Mouse (Mus musculus): ENCODE results near the gene Gpr179.

The Gpr179 gene

DNA sequence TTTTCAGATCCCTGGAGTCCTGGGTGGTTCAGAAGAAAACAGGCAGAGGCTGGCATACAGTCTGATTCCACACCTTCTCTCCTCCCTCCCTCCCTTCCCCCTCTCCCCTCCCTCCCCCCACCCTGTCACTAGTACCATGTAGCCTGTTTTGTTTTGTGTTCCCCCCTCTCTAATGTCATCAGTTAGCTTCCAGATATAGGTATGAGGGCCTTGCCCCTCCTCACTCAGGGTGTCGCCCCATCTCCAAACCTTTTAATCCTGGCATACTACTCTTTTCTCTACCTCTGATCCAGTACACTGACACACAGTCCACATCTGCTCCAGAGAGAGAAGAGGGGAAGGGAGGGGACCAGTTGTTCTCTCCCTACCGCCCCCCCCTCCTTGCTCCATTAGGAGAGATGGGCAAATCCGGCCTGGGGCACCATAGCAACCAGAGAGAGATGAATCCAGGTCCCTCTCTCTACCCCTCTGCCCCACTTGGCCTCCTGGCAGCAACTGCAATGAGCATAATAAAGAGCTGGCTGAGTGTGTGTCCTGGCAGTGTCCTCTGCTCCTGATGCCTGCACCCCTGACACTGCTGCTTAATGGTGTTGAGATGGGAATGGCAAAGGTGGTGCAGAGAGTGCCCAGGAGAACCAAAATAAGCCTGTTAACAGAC lies at the start of gene Gpr179:
TSS of gene Gpr179 (minus strand) at position 51 of the 658 bp plus-strand sequence.
- no peak for DNase-seq (ENCODE audit: low spot score)

DNA sequence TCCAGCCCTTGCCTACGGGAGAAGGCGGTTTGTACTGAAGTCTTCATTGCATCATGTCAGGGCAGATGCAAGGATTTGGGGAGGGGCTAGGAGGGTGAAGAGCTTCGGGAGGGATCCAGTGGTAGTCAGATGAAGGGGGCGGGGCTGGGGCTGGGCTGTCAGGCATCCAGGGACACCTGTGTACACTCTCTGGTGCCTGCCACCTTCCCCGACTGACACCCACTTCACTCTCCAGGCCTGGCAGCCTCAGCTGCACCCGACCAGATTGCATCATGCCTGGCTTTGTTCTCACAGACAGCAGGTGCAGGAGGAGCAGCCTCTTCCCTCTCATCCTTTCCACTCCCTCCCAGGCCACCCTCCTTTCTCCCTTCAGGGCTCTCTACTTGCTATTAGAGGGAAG lies 49.2 kb upstream of the Gpr179 start:
- no peak for DNase-seq (ENCODE audit: low spot score)

DNA sequence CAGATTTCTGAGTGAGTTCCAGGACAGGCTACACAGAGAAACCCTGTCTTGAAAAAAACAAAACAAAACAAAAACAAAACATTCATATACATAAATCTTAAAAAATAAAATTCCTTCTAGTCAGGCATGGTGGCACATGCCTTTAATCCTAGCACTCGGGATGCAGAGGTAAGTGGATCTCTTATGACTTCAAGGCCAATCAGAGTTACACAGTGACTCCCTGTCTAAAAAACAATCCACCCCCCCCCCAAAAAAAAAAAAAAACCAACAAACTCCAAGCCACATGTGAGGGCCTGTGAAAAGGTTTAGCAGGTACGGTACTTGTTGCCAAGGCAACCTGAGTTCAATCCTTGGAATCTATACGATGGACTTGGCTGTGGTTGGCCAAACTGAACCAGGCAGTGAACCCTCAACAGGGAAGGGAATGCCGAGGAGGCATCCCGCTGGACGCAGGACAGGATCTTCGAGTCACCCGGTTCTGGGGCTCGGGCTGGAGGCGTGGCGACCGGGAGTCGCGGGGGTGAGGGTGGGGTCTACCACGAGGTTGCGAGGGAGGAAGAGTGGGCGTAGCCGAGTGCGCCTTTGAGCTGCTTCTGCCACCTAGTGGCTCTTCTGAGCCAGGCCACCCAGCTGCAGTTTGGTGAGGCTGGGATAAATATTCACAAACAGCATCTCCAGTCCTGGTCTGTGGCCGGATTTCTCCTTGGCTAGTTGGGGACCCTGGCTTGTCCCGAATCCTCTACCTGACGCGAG lies 48.3 kb upstream of the Gpr179 start:
- DNase-seq (ENCODE audit: low spot score) = peak; percentile 85

DNA sequence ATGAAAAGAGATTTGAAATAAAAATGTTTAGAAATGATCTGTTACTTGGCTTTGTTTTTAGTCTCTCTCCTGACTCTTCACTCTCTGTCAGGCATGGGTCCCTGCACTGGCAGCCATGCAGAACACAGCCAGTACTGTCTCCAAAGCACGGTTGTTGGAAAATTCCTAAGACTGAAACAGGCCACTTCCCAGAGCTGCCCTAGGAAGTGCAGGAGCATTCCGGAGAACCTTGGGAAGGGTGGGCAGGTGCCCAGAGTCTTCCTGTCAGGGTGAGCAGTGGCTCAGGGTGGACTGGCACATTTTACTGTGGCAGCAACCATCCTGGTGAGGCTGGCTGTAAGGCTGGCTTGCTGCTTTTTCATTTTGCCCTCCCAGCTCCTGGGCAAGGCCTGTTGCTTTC lies 46.6 kb upstream of the Gpr179 start:
- DNase-seq (ENCODE audit: low spot score) = no peak

DNA sequence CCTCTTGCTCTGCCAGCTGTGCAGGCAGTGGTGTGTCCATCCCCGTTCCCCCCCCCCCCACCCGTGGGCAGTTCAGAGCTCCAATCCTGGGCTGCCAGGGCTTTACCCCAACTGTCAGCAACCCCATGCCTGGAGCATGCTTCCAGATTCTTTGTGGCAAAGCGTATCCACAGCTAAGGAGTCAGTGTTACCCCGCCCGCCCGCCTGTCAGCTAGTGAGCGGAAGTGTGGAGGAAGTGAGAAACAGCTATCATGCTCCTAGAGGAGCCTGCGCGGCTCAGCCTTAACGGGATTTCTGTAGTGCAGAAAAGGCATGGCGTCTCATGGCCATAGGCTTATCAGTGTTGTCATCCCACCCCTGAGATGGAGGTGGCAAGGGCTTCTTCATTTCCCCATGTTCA lies 42.3 kb upstream of the Gpr179 start:
- no peak for DNase-seq (ENCODE audit: low spot score)

DNA sequence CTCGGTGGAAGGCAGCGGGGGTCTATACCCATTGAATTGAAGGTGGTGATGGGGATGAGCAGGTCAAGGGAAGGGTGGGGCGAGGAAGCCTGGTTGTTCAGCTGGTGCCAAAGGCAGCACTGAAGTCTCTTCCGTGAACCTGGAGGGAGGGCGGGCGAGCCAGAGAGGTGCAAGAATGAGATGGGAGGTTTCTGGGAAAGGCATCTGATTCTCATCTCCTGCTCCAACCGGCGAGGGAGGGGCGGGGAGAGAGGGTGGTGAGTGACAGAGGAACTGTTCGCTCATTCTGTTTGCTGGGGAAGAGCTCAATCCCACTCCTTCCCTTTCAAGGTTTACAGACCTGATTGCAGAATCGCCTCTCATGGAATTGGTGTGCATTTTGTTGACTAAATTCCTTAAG lies 41.8 kb upstream of the Gpr179 start:
- DNase-seq (ENCODE audit: low spot score) = no peak

DNA sequence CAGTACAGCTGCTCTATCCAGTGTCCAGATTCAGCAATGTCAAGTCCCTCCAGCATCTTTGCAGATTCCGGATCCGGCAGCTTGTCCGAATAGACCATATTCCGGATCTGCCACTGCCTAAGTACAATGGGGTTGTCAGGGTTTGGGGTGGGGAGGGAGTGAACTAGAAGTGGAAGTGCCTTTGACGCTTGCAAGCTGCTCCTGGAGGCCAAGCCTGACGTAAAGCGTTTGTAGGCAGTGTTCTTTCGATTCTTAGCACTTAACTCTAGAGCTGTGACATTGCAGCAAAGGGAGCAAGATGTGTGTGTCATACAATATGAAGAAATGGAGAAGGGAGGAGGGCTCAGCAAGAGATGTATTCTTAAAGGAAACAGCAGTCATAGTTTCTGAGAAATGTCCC lies 37.2 kb upstream of the Gpr179 start:
- no peak for DNase-seq (ENCODE audit: low spot score)

DNA sequence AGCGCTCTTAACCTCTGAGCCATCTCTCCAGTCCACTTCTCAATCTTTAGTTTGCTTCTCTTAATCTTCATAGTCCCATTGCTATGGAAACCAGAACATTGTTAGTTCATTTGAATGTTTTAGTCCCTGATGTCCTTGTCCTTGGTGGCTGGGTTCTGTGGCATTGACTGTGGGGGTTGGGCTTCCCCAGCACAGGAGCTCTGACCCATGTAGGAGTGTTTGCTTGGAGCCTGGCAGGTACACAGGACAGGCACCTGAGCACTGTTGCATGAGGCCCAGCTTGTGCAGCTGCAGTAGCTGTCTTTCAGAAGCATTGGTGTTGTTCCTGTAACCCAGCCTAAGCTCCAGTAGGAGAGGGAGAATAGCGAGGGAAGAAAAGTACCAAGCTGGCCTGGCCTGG lies 35.9 kb upstream of the Gpr179 start:
- no peak for DNase-seq (ENCODE audit: low spot score)

DNA sequence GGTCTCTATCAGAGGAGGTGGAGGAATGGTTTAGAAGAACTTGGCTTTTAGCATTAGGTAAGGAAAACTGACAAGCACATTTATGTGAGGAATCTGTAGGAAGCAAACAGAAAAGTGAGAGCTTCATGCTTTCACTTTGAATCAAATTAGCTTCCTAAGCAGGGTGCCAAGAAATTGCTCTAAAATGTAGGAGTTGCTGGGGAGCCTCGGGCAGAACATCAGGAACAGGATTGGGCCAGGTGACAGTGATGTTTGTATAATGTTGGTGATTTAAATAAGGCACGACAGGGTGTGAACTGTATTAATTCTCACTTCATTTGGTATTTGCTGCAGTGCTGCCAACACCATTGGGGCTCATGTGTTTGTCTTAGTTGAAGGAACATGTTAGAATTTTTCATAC lies 31.9 kb upstream of the Gpr179 start:
- DNase-seq (ENCODE audit: low spot score) = no peak

DNA sequence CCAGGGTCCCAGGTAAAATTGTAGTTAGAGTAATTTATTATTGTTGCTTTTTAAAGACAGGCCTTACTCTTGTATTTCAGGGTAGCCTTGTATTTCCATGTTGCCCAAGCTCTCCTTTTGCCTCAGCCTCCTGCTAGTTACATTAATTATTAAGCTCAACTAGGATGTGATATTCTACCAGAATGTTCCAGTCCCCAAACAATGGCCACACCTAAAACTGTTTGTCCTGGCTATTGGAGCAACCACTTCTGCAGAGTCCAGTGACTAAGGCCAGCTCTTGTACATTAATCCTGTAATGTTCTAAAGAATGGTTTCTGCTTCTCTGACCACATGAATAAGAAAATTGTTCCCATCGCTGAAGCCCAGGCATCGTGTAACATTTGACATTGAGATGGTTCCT lies 31.1 kb upstream of the Gpr179 start:
- DNase-seq (ENCODE audit: low spot score) = no peak

DNA sequence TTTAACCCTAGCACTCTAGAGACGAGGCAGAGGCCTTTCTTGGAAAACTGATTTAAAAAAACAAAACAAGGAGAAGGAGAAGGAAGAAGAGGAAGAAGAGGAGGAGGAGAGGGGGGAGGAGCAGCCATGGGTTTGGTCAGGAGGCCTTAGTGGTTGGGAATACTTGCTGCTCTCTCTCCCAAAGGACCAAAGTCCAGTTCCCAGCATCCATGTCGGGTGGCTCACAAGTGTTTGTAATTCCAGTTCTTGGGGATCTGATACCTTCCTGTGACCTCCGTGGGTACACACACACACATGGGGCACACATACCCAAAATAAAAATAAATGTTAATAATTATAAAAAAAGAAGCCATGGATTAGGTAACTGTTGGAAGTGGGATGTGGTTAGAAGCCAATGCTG lies 28.2 kb upstream of the Gpr179 start:
- DNase-seq (ENCODE audit: low spot score) = no peak

DNA sequence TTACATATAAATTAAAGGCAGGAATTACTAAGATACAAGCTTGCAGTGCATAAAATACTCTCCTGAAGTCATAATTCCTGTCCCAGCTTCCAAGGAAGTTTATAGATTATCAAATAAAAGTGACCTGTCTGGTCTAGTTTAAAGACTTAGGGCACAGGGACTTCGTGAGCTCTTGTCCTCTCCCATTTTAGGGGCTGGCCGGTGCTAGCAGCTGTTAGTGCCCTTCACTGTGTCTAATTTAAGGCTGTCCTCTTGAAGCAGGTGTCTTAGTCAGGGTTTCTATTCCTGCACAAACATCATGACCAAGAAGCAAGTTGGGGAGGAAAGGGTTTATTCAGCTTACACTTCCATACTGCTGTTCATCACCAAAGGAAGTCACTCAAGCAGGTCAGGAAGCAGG lies 21.5 kb upstream of the Gpr179 start:
- DNase-seq (ENCODE audit: low spot score) = no peak

DNA sequence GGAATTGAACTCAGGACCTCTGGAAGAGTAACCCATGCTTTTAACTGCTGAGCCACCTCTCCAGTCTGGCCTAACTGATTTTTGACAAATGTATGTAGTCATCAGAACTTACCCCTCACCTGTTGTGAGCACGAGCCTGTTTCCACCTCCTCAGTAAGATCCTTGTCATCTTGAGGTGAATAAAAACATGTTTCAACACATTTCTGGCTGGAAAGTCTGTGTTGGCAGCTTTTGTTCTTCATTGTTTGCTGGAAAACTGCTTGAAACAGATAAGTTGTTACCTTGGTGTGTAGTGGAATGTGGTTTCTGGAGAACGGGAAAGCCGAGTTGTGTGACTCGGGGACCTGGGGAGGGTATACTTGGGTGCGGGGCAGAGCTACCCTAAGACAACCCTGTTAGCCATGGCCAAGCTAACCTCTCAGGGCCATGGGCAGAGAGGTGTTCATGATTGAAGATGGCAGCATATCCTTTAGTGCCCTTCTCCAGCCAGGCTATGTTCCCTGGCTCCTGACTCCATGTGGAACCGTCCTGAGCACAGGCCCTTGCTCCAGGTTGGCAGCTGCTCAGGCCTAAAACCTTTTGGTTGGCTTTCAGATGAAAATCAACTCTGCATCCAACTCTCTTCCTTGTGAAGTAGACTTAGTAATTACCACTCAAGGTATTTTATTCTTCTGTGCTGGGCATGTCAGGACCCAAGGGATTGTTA lies 20.4 kb upstream of the Gpr179 start:
- DNase-seq (ENCODE audit: low spot score) = no peak

DNA sequence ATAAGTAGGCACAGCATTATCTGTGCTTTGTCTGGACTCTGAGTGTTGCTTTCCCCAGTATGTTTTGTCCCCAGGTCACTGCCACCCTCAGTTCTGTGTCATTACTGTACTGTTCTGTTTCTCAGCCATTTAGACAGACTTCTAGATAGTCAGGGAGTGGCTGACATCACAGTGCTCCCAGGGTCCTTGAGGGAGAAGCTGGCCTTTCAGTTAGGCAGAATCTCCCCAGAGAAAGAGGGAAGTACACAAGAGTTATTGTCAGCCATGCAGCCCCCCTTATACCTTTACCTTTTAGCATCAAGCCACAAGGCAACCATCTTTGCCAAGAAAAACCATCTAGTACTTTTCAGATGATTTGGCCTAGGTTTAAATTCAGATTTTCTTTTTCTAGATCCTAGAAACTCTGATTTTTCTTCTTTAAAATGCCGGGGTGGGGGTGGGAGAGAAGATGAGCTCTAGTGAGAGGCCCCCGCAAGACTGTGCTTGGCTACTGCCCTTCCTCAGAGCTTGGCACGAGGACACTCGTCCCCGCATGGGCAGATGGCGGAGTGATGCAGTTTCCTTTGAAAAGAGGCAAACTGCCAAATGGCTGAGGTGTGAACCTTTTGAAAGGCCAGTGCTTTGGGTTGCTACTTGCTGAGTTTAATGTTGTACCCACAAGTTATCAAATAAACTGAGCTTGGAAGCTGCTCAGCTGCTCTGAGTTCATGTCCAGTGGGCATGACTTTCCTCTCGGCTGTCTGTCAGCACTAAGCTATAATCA lies 18.6 kb upstream of the Gpr179 start:
- no peak for DNase-seq (ENCODE audit: low spot score)

DNA sequence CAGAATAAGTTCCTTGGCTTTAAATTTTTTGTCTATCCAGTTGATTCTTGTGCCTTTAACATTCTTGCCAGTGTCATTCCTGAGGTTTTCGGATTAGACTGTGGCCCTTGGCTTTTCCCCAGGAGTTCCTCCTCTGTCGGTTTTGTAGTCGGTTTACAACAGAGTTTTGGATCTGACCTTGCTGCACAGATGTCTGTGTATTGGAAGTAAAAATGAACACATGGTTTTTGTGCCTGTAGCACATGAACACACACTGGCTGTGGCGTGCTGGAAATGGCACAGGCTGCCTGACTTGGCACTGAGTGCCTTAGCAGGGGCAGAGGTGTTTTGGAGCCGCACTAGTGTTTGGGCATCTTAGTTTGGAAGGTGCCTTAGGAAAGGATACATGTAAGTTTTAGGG lies 16.6 kb upstream of the Gpr179 start:
- DNase-seq (ENCODE audit: low spot score) = no peak

DNA sequence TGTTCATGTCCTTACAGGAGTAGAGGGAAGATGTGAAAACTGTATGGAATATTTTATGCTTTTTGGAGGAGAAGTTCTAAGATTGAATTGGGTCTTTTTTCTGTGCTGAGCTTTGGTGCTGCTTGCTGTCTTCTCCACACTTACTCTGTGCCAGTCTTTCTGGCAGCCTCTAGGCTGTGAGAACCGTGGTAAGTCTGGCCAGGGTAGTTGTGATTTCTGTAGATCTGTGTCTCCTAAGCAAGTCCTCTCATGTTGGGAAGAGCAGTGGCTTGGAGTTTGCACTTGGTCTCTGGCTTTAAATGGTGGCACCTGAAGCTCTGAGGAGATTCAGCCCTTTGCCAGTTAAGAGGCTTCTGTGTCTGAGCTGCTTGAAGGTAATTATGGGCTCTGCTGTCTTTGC lies 13.7 kb upstream of the Gpr179 start:
- no peak for DNase-seq (ENCODE audit: low spot score)

DNA sequence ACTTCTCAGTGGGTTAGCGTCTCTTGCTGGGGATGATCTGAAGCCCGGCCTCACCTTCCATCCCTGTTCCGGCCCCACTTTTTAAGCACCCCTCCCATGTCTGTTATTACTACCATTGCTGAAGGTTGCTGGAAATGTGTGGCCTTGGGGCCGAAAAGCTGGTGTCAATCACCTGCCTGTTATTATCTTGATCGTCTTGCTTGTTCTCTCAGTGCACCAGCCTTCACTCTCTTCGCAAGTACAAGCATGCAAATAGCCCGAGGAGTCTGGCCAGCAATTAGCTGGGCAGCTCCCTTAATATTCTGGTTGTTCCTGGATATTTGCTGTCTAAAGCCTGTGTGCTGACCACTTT lies 11.7 kb upstream of the Gpr179 start:
- no peak for DNase-seq (ENCODE audit: low spot score)

DNA sequence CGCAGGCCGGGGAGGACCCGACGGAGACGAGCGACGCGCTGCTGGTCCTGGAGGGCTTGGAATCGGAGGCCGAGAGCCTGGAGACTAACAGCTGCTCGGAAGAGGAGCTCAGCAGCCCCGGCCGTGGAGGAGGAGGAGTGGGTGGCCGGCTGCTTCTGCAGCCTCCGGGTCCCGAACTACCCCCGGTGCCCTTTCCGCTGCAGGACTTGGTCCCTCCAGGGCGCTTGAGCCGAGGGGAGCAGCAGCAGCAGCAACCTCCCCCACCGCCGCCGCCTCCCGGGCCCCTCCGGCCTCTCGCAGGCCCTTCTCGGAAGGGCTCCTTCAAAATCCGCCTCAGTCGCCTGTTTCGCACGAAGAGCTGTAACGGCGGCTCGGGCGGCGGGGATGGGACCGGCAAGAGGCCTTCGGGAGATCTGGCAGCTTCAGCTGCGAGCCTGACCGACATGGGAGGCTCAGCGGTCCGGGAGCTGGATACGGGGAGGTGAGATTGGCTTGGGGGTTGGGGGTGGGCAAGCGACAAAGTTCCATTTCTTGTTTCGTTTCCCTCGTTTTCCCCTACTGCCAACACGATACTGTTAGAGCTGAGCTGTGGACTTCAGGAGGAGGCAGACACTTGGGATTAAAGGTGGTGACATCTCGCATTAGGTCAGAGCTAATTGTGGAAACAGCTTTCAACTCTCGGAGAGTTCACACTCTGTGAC lies 11.2 kb upstream of the Gpr179 start:
- DNase-seq (ENCODE audit: low spot score) = peak; percentile 17

DNA sequence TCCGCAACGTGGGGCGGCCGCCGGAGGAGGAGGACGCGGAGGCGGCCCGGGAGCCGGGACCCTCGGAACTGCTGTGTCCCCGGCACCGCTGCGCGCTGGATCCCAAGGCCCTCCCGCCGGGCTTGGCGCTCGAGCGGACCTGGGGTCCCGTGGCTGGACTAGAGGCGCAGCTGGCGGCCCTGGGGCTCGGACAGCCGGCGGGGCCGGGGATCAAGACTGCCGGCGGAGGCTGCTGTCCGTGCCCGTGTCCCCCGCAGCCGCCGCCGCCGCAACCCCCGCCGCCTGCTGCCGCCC lies 10.7 kb upstream of the Gpr179 start:
- no peak for DNase-seq (ENCODE audit: low spot score)

DNA sequence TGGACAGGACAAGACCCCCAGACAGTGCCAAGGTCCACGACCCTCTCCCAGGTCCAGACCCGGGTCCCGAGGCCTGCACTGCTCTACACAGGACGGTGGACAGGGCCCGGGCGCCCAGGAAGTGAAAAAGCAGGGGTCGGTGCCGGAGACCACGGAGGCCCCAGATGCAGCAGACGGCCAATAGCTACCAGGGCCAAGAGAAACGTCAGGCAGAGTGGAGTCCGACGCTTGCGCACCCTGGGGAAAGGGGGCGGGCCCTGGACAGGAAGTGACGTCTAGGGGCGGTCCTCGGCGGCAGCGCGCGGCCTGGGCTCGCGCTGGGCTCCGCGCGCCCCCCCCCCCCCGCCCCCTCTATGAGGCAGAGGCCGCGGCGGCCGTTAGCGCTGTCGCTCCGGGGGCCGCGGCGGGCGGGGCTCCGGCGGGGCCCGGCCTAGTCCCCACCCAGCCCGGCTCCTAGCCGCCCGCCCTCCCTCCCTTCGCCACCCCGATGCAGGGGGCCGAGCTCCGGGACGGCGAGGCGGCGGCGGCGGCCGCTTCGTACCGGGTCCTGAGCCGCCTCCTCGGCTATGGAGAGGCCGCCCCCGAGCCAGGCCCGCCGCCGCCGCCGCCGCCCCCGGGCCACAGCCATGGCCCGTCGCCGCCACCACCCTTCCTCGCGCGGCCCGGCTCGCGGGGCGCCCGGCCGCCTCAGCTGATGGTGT lies 10.2 kb upstream of the Gpr179 start, which contains the start of gene Socs7:
TSS of gene Socs7 (plus strand) at position 604 of the 701 bp plus-strand sequence.
- peak; percentile 95 for DNase-seq (ENCODE audit: low spot score)

DNA sequence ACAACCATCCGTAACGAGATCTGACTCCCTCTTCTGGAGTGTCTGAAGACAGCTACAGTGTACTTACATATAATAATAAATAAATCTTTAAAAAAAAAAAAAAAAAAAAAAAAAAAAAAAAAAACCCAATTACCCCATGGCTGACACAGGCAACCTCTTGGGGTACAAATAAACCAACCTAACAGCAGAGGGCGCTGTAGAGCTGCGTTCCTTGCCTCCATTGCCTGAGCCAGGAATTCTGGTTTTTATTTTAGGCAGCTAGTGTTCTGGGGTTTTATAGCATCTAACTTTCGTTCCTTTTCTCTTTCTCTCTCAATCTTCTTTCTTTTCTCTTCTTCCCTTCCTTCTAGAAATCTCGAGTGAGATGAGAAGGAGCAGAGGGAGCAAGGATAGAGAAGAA lies 5.8 kb upstream of the Gpr179 start:
- peak; percentile 84 for DNase-seq (ENCODE audit: low spot score)

DNA sequence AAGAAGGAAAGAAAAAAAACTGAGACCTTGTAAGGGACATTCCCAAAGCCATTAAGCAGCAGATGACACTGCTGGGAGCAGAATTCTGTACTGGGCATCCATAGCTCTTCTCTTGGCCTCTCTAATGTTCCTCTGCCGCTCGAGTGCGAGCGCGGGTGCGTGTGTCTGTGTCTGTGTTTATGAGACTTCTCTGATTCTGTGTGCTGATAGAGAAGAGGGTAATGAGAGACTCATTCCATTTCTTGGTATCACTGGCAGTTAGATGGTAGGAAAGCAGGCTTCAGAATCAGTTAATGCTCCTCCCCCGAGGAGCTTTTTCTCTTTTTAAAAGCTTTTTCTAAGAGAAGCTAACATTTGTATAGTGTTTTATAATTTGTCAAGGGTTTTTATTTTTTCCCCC lies 3.4 kb upstream of the Gpr179 start:
- no peak for DNase-seq (ENCODE audit: low spot score)
